Comparison of ENCODE assay signal across 10 mouse cellular contexts in genomic region chr5:37027701-37028100, GRCm38 (mm10). TPM values are rescaled to one million over a fixed set of nuclear protein-coding genes. Genes with fewer than 3 reads are reported as not detected.
A peak's percentile ranks its signal among the peaks of the same experiment; 100 is the strongest.
DNase-seq lines count a peak whose midpoint lies in the region; ATAC-seq and TF ChIP-seq lines count a peak whose summit lies in the region.
"Had no signal": no experiment of that assay in that cellular context is flagged by ENCODE, and none has a peak within 500 bp of the region (broad histone marks: within the 10 kb centered on the region; RNA-seq: fewer than 3 reads in every experiment).

No protein-coding gene starts in this region.

- ATAC-seq in heart, postnatal 0 days (ENCODE audit: insufficient read depth, low read depth), result no peak
- ATAC-seq in hindbrain, embryonic 14.5 days (ENCODE audit: low FRiP score), result peak; percentile 14; the same call in 1 of the 2 replicates
- no peak for ATAC-seq in midbrain, embryonic 12.5 days (ENCODE audit: low FRiP score, low read depth)

- peak overlapping the region; percentile 96 for H3K4me2 ChIP-seq in heart, postnatal 0 days (ENCODE audit: low read depth, low read length)
- peak overlapping the region; percentile 89 for H3K4me2 ChIP-seq in hindbrain, embryonic 14.5 days (replicated peaks)
- H3K4me2 ChIP-seq in midbrain, embryonic 12.5 days (replicated peaks), result peak overlapping the region; percentile 95

- 16% methylated on average over 13 of the region's 13 CpGs for WGBS in heart, postnatal 0 days
- 13% methylated on average over 13 of the region's 13 CpGs for WGBS in hindbrain, embryonic 14.5 days
- WGBS in midbrain, embryonic 12.5 days, result 13% methylated on average over 13 of the region's 13 CpGs

- no peak overlapping the region for H3K27ac ChIP-seq in heart, postnatal 0 days (ENCODE audit: low read depth)
- peak overlapping the region; percentile 70; the same call in 1 of the 2 replicates for H3K27ac ChIP-seq in cortical plate, adult 2 months (ENCODE audit: insufficient read depth, low read length)
- peak overlapping the region; percentile 75 for H3K27ac ChIP-seq in hindbrain, embryonic 14.5 days
- H3K27ac ChIP-seq in midbrain, embryonic 12.5 days (replicated peaks), result no peak overlapping the region

- TF ChIP-seq CTCF in heart, postnatal 0 days (IDR thresholded peaks at IDR 0.05; ENCODE audit: low read depth), result no peak
- no peak for TF ChIP-seq CTCF in cortical plate, adult 2 months (IDR thresholded peaks at IDR 0.05; ENCODE audit: extremely low read depth, insufficient read depth, low read length)

- DNase-seq in heart, postnatal 0 days (ENCODE audit: low spot score), result no peak
- DNase-seq in heart, adult 18-20 months, result no peak
- peak; percentile 55 for DNase-seq in hindbrain, embryonic 14.5 days (ENCODE audit: low spot score)
- DNase-seq in frontal cortex, postnatal 25 days (ENCODE audit: low spot score in 2 of 2), result no peak
- DNase-seq in right cerebral cortex, adult 2 months (ENCODE audit: low spot score in 2 of 2), result no peak
- DNase-seq in thymus, postnatal 4 days, result no peak

- H3K9me3 ChIP-seq in heart, postnatal 0 days (replicated peaks; ENCODE audit: control insufficient read depth, low read length), result no peaks in the 10 kb centered on the region
- no peaks in the 10 kb centered on the region for H3K9me3 ChIP-seq in hindbrain, embryonic 14.5 days (ENCODE audit: control insufficient read depth, low read length)
- H3K9me3 ChIP-seq in midbrain, embryonic 12.5 days, result no peaks in the 10 kb centered on the region

- no peak overlapping the region for H3K9ac ChIP-seq in heart, postnatal 0 days (replicated peaks; ENCODE audit: low read depth, low read length)
- H3K9ac ChIP-seq in hindbrain, embryonic 14.5 days, result peak overlapping the region; percentile 84
- peak overlapping the region; percentile 59 for H3K9ac ChIP-seq in midbrain, embryonic 12.5 days (replicated peaks)

- TF ChIP-seq POLR2A in cortical plate, adult 2 months (IDR thresholded peaks at IDR 0.05; ENCODE audit: extremely low read depth, insufficient read depth, low read length), result no peak

- peak overlapping the region; percentile 61 for H3K4me3 ChIP-seq in heart, postnatal 0 days (ENCODE audit: low read depth, low read length)
- peak overlapping the region; percentile 90 for H3K4me3 ChIP-seq in cortical plate, adult 2 months (ENCODE audit: insufficient read depth, low read length)
- peak overlapping the region; percentile 84 for H3K4me3 ChIP-seq in hindbrain, embryonic 14.5 days (replicated peaks; ENCODE audit: low read length)
- H3K4me3 ChIP-seq in midbrain, embryonic 12.5 days, result peak overlapping the region; percentile 66

- H3K4me1 ChIP-seq in heart, postnatal 0 days (ENCODE audit: control insufficient read depth, insufficient read depth), result peaks cover 12% of the 10 kb centered on the region; the same call in 1 of the 2 replicates
- peaks cover 3% of the 10 kb centered on the region; the same call in 1 of the 2 replicates for H3K4me1 ChIP-seq in cortical plate, adult 2 months (ENCODE audit: control insufficient read depth, insufficient read depth, low read length)
- peaks cover 3% of the 10 kb centered on the region; the same call in 1 of the 2 replicates for H3K4me1 ChIP-seq in hindbrain, embryonic 14.5 days (replicated peaks; ENCODE audit: control insufficient read depth, insufficient read depth, low read length)
- H3K4me1 ChIP-seq in midbrain, embryonic 12.5 days, result peaks cover 11% of the 10 kb centered on the region

- H3K36me3 ChIP-seq in heart, postnatal 0 days (replicated peaks; ENCODE audit: control insufficient read depth, insufficient read depth, low read length), result no peaks in the 10 kb centered on the region
- H3K36me3 ChIP-seq in hindbrain, embryonic 14.5 days (replicated peaks; ENCODE audit: control insufficient read depth, insufficient read depth), result no peaks in the 10 kb centered on the region
- no peaks in the 10 kb centered on the region for H3K36me3 ChIP-seq in midbrain, embryonic 12.5 days

- TF ChIP-seq EP300 in heart, postnatal 0 days (IDR thresholded peaks at IDR 0.05; ENCODE audit: low read depth), result no peak

- peaks cover 64% of the 10 kb centered on the region for H3K27me3 ChIP-seq in heart, postnatal 0 days (ENCODE audit: control insufficient read depth, insufficient read depth, low read length)
- peaks cover 39% of the 10 kb centered on the region for H3K27me3 ChIP-seq in hindbrain, embryonic 14.5 days (ENCODE audit: control insufficient read depth, insufficient read depth, low read length)
- peaks cover 70% of the 10 kb centered on the region for H3K27me3 ChIP-seq in midbrain, embryonic 12.5 days

RNA-seq across cellular contexts. Expression of gene Wfs1, which starts 38.7 kb away (rescaled TPM):
- total RNA-seq in heart, postnatal 0 days (2014; rRNA removed; ENCODE audit: low replicate concordance), result 17.6 and 18.3 TPM in 2 replicates
- polyA plus RNA-seq in heart, postnatal 0 days (2015; fragmentation: Nextera tagmentation; extraction: Ambion mirVana), result 14.6 and 14.7 TPM in 2 replicates
- total RNA-seq in heart, adult 18-20 months (2021), result 10 to 100 TPM; 84.6 to 86.4 TPM
- 39.5 and 46.2 TPM in 2 replicates for polyA plus RNA-seq in cortical plate, adult 2 months (2012; rRNA removed)
- 6.8 and 8.4 TPM in 2 replicates for polyA plus RNA-seq in hindbrain, embryonic 14.5 days (2014; fragmentation: Nextera tagmentation; extraction: Ambion mirVana)
- 7.2 and 7.9 TPM in 2 replicates for polyA plus RNA-seq in midbrain, embryonic 12.5 days (2016; fragmentation: Nextera tagmentation; extraction: Ambion mirVana)
- total RNA-seq: MEL had no signal

RNA-seq across cellular contexts. Expression of gene Gm1043, which starts 57.5 kb away (rescaled TPM):
- total RNA-seq in heart, postnatal 0 days (2014; rRNA removed; ENCODE audit: low replicate concordance), result not detected in 2 replicates
- not detected in 2 replicates for polyA plus RNA-seq in heart, postnatal 0 days (2015; fragmentation: Nextera tagmentation; extraction: Ambion mirVana)
- total RNA-seq in heart, adult 18-20 months (2021), result under 1 TPM in 1 of 2 experiments, not detected in 1; 0.08 TPM
- polyA plus RNA-seq in cortical plate, adult 2 months (2012; rRNA removed), result 18.4 and 20.1 TPM in 2 replicates
- polyA plus RNA-seq in hindbrain, embryonic 14.5 days (2014; fragmentation: Nextera tagmentation; extraction: Ambion mirVana), result 1.7 and 2.0 TPM in 2 replicates
- 0.17 and 0.33 TPM in 2 replicates for polyA plus RNA-seq in midbrain, embryonic 12.5 days (2016; fragmentation: Nextera tagmentation; extraction: Ambion mirVana)
- total RNA-seq: common myeloid progenitor, adult 5-6 weeks; MEL had no signal

Comparison
In these comparisons a context has a peak if more than half of its experiments do, and no peak if none do; other contexts are left out.
1. H3K27ac ChIP-seq: peak in cortical plate, adult 2 months (single experiment) and hindbrain, embryonic 14.5 days (single experiment); none in heart, postnatal 0 days (single experiment) and midbrain, embryonic 12.5 days (single experiment).
2. Peak in every context shown above with its lines, with median percentiles within 50 percentile points of each other: H3K4me2 ChIP-seq and H3K4me3 ChIP-seq.